Mouse (Mus musculus): ENCODE results near the gene Shd. TPM values are rescaled to one million over a fixed set of nuclear protein-coding genes. Genes with fewer than 3 reads are reported as not detected.
A peak's percentile ranks its signal among the peaks of the same experiment; 100 is the strongest.

Shd gene
- total and polyA plus RNA-seq, 2 experiments from 2014 or later, result 5.0 to 11.7 TPM

DNA sequence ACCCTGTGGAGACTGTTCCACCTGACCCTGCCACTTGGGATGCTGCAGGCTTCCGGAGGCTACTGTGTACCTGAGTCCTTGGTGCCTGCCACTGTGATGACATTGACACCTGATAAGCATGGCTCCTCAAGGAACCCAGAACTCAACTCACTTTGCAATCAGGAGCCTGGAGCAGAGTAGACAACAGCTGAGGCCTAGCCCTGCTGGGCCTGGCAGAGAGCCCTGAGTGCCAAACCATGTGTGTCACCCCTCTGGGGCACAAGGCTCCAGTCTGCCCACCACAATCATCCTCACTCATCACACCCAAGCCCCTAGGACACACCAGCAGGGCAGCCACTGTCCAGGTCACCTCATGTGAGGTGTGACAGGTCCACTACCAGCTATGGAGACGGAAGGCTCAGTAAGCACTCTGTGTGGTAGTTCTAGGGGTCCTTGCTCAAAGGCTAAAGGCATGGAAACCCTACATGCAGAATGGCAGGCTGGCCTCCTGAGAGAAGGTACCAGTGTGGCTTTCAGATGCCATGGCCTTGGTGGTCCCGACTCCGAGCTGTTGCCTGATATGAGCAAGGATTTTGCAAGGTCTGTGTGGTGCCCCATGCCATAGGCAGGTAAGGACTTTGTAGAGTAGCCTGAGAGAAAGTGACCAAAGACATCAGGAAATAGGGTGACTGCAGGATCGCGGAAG lies 50.3 kb downstream of the Shd start:
- Histone ChIP-seq H3K4me1 (ENCODE audit: control insufficient read depth, insufficient read depth) (peaks cover 28% of the 10 kb centered on the region), H3K9ac (replicated peaks; ENCODE audit: low read depth, low read length) (no peak overlapping the region), H3K4me2 (ENCODE audit: low read depth, low read length) (no peak overlapping the region), H3K9me3 (replicated peaks; ENCODE audit: control insufficient read depth, low read length) (no peaks in the 10 kb centered on the region), H3K27me3 (ENCODE audit: control insufficient read depth, insufficient read depth, low read length) (no peaks in the 10 kb centered on the region), H3K4me3 (ENCODE audit: low read depth, low read length) (no peak overlapping the region), H3K36me3 (replicated peaks; ENCODE audit: control insufficient read depth, insufficient read depth, low read length) (peaks cover 40% of the 10 kb centered on the region), H3K27ac (ENCODE audit: low read depth) (peak overlapping the region; percentile 8; the same call in 1 of the 2 replicates)
- TF ChIP-seq EP300 (IDR thresholded peaks at IDR 0.05; ENCODE audit: low read depth), result no peak
- no peak for TF ChIP-seq CTCF (IDR thresholded peaks at IDR 0.05; ENCODE audit: low read depth)
- DNase-seq (ENCODE audit: low spot score) (no peak), ATAC-seq (ENCODE audit: insufficient read depth, low read depth) (no peak)
- WGBS, result 86% methylated on average over 6 of the region's 6 CpGs

DNA sequence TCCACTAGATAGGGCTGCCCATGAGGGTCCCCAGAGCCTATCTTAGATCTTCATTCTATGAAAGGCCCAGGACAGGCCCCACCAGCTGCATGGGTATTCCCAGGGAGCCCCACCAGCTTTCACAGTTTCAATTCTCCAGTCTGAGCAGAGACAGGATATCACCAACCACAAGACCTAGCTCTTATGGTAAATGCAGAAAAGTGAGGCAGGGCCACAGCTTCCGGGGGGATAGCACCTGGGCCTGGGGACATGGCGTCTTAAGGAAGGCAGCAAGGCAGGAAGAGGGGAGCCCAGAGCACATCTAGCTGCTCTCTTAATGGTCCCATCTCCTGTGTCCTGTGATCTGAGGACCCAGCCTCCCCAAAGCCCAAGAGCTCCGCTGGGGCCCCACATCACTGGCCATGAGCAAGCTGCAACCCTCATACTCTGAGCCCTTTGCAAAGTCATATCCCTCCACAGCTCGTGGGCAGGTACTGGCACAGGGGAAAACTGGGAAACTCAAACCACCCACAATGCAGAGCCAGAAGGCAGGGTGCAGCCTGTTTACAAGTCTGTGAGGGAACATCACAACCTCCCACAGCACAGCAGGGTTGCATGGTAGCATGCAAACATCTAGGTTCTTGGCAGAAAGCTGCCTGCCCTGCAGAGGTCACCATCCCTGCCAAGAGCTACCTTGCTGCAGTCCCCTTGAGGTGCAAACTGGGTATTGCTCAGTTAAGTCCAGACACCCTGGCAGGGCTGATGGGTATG lies 51.1 kb downstream of the Shd start:
- Histone ChIP-seq H3K36me3 (replicated peaks; ENCODE audit: control insufficient read depth, insufficient read depth, low read length) (peaks cover 32% of the 10 kb centered on the region), H3K9me3 (replicated peaks; ENCODE audit: control insufficient read depth, low read length) (no peaks in the 10 kb centered on the region), H3K9ac (replicated peaks; ENCODE audit: low read depth, low read length) (no peak overlapping the region), H3K27me3 (ENCODE audit: control insufficient read depth, insufficient read depth, low read length) (no peaks in the 10 kb centered on the region), H3K4me1 (ENCODE audit: control insufficient read depth, insufficient read depth) (peaks cover 36% of the 10 kb centered on the region), H3K4me3 (ENCODE audit: low read depth, low read length) (no peak overlapping the region), H3K4me2 (ENCODE audit: low read depth, low read length) (no peak overlapping the region), H3K27ac (ENCODE audit: low read depth) (peak overlapping the region; percentile 16; the same call in 1 of the 2 replicates)
- DNase-seq (ENCODE audit: low spot score) (no peak), ATAC-seq (ENCODE audit: insufficient read depth, low read depth) (no peak)
- no peak for TF ChIP-seq CTCF (IDR thresholded peaks at IDR 0.05; ENCODE audit: low read depth)
- WGBS, result 85% methylated on average over 4 of the region's 4 CpGs

- ATAC-seq (ENCODE audit: insufficient read depth, low read depth) (no peak), DNase-seq (ENCODE audit: low spot score) (no peak)
- TF ChIP-seq CTCF (IDR thresholded peaks at IDR 0.05; ENCODE audit: low read depth) (no peak), EP300 (IDR thresholded peaks at IDR 0.05; ENCODE audit: low read depth) (no peak)
- Histone ChIP-seq H3K36me3 (replicated peaks; ENCODE audit: control insufficient read depth, insufficient read depth, low read length) (peaks cover 22% of the 10 kb centered on the region), H3K27ac (ENCODE audit: low read depth) (peak overlapping the region; percentile 21; the same call in 1 of the 2 replicates), H3K4me1 (ENCODE audit: control insufficient read depth, insufficient read depth) (peaks cover 46% of the 10 kb centered on the region), H3K27me3 (ENCODE audit: control insufficient read depth, insufficient read depth, low read length) (no peaks in the 10 kb centered on the region), H3K9ac (replicated peaks; ENCODE audit: low read depth, low read length) (no peak overlapping the region), H3K4me2 (ENCODE audit: low read depth, low read length) (no peak overlapping the region), H3K4me3 (ENCODE audit: low read depth, low read length) (no peak overlapping the region), H3K9me3 (replicated peaks; ENCODE audit: control insufficient read depth, low read length) (no peaks in the 10 kb centered on the region)
- 86% methylated on average over 2 of the region's 2 CpGs for WGBS
Observed at GRCm38 (mm10) chr17:56022131-56022988, 52.1 kb downstream of the Shd start.

- Histone ChIP-seq H3K27ac (ENCODE audit: low read depth) (no peak overlapping the region), H3K4me1 (ENCODE audit: control insufficient read depth, insufficient read depth) (peaks cover 52% of the 10 kb centered on the region)
Observed at GRCm38 (mm10) chr17:56022989-56023290, 52.7 kb downstream of the Shd start.

DNA sequence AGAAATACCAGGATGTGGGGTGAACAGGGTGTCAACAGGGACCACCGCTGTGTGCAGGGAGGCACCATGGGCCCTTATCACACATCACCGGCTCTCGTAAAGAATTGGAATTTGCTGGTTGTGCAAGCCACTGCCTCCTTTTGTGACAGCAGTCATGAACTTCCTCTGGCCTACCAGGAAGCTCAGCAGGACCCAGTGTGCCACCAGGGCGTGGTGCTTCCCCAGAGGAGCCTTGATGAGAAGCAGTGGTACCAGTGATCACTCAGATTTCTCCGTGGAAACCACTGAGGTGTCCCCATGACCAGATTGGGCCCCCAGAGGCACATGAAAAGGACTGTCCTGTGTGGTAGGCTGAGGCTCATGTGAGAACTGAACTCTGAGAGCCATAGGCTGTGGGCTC lies 53.1 kb downstream of the Shd start:
- DNase-seq (ENCODE audit: low spot score), result no peak
- Histone ChIP-seq H3K9ac (replicated peaks; ENCODE audit: low read depth, low read length) (no peak overlapping the region), H3K4me1 (ENCODE audit: control insufficient read depth, insufficient read depth) (peaks cover 53% of the 10 kb centered on the region), H3K27me3 (ENCODE audit: control insufficient read depth, insufficient read depth, low read length) (no peaks in the 10 kb centered on the region), H3K4me3 (ENCODE audit: low read depth, low read length) (no peak overlapping the region), H3K4me2 (ENCODE audit: low read depth, low read length) (no peak overlapping the region), H3K36me3 (replicated peaks; ENCODE audit: control insufficient read depth, insufficient read depth, low read length) (peaks cover 20% of the 10 kb centered on the region), H3K9me3 (replicated peaks; ENCODE audit: control insufficient read depth, low read length) (no peaks in the 10 kb centered on the region), H3K27ac (ENCODE audit: low read depth) (peak overlapping the region; percentile 23; the same call in 1 of the 2 replicates)
- 33% methylated on average over 5 of the region's 5 CpGs for WGBS
- no peak for ATAC-seq (ENCODE audit: insufficient read depth, low read depth)
- TF ChIP-seq CTCF (IDR thresholded peaks at IDR 0.05; ENCODE audit: low read depth) (no peak), EP300 (IDR thresholded peaks at IDR 0.05; ENCODE audit: low read depth) (no peak)

More at GRCm38 (mm10) chr17:56022989-56023290, 52.7 kb downstream of the Shd start:
- peaks cover 20% of the 10 kb centered on the region for H3K36me3 ChIP-seq (replicated peaks; ENCODE audit: control insufficient read depth, insufficient read depth, low read length)
- 78% methylated on average over 4 of the region's 4 CpGs for WGBS
- H3K9me3 ChIP-seq (replicated peaks; ENCODE audit: control insufficient read depth, low read length), result no peaks in the 10 kb centered on the region
- no peak overlapping the region for H3K4me3 ChIP-seq (ENCODE audit: low read depth, low read length)
- H3K4me2 ChIP-seq (ENCODE audit: low read depth, low read length), result no peak overlapping the region
- DNase-seq (ENCODE audit: low spot score) (no peak), ATAC-seq (ENCODE audit: insufficient read depth, low read depth) (no peak)
- TF ChIP-seq CTCF (IDR thresholded peaks at IDR 0.05; ENCODE audit: low read depth) (no peak), EP300 (IDR thresholded peaks at IDR 0.05; ENCODE audit: low read depth) (no peak)
- no peak overlapping the region for H3K9ac ChIP-seq (replicated peaks; ENCODE audit: low read depth, low read length)
- H3K27me3 ChIP-seq (ENCODE audit: control insufficient read depth, insufficient read depth, low read length), result no peaks in the 10 kb centered on the region
